11 mouse cellular contexts compared by ENCODE assay signal in genomic region chr8:93918580-93918979, GRCm38 (mm10).
A peak's percentile ranks its signal among the peaks of the same experiment; 100 is the strongest.
DNase-seq lines count a peak whose midpoint lies in the region; ATAC-seq and TF ChIP-seq lines count a peak whose summit lies in the region.
"Had no signal": no experiment of that assay in that cellular context is flagged by ENCODE, and none has a peak within 500 bp of the region (broad histone marks: within the 10 kb centered on the region; RNA-seq: fewer than 3 reads in every experiment).

No protein-coding gene starts in this region.

- no peak for DNase-seq in layer of hippocampus, adult 2 months (ENCODE audit: low spot score in 2 of 2)
- no peak for DNase-seq in layer of hippocampus, adult 9-10 months (ENCODE audit: low spot score)
- peak; percentile 85 for DNase-seq in midbrain, embryonic 11.5 days (ENCODE audit: low spot score, missing footprints)
- DNase-seq in urinary bladder, postnatal 4 days (ENCODE audit: low spot score in 2 of 2), result no peak
- no peak for DNase-seq in ovary, adult 18-20 months (ENCODE audit: low spot score)
- DNase-seq: B cell, adult 2 months; kidney, adult 9 months had no signal

- peak overlapping the region; percentile 86 for H3K27ac ChIP-seq in layer of hippocampus, adult 2 months
- peak overlapping the region; percentile 86 for H3K27ac ChIP-seq in forebrain, embryonic 16.5 days (ENCODE audit: low read length)
- peak overlapping the region; percentile 98 for H3K27ac ChIP-seq in midbrain, embryonic 11.5 days (ENCODE audit: low read depth, low read length)
- H3K27ac ChIP-seq in olfactory bulb, adult 2 months (ENCODE audit: insufficient read depth, low read depth, low read length), result peak overlapping the region; percentile 32; the same call in 1 of the 2 replicates
- H3K27ac ChIP-seq in intestine, embryonic 15.5 days, result no peak overlapping the region
- H3K27ac ChIP-seq: liver, embryonic 15.5 days had no signal

- 40% methylated on average over 2 of the region's 2 CpGs for WGBS in forebrain, embryonic 16.5 days
- WGBS in midbrain, embryonic 11.5 days, result 69% methylated on average over 2 of the region's 2 CpGs
- 57% methylated on average over 2 of the region's 2 CpGs for WGBS in olfactory bulb, adult 2 months
- WGBS in intestine, embryonic 15.5 days, result 80% methylated on average over 2 of the region's 2 CpGs

- no peaks in the 10 kb centered on the region for H3K36me3 ChIP-seq in forebrain, embryonic 16.5 days (ENCODE audit: control insufficient read depth, insufficient read depth)
- H3K36me3 ChIP-seq in midbrain, embryonic 11.5 days (ENCODE audit: control insufficient read depth, insufficient read depth, low read length), result no peaks in the 10 kb centered on the region
- H3K36me3 ChIP-seq in intestine, embryonic 15.5 days, result no peaks in the 10 kb centered on the region
- H3K36me3 ChIP-seq: liver, embryonic 15.5 days had no signal

- no peaks in the 10 kb centered on the region for H3K27me3 ChIP-seq in forebrain, embryonic 16.5 days (replicated peaks; ENCODE audit: control insufficient read depth, insufficient read depth, low read length)
- no peaks in the 10 kb centered on the region for H3K27me3 ChIP-seq in midbrain, embryonic 11.5 days (ENCODE audit: control insufficient read depth, insufficient read depth, low read length)
- H3K27me3 ChIP-seq in intestine, embryonic 15.5 days (replicated peaks), result no peaks in the 10 kb centered on the region
- H3K27me3 ChIP-seq: liver, embryonic 15.5 days had no signal

- H3K9me3 ChIP-seq in forebrain, embryonic 16.5 days (ENCODE audit: control insufficient read depth, low read length), result no peaks in the 10 kb centered on the region
- H3K9me3 ChIP-seq in midbrain, embryonic 11.5 days (ENCODE audit: control insufficient read depth, low read length), result no peaks in the 10 kb centered on the region
- H3K9me3 ChIP-seq in intestine, embryonic 15.5 days, result no peaks in the 10 kb centered on the region
- H3K9me3 ChIP-seq: liver, embryonic 15.5 days had no signal

- ATAC-seq in forebrain, embryonic 16.5 days, result no peak
- ATAC-seq in midbrain, embryonic 11.5 days (ENCODE audit: low FRiP score), result no peak
- ATAC-seq in intestine, embryonic 15.5 days, result no peak

- no peak overlapping the region for H3K4me2 ChIP-seq in forebrain, embryonic 16.5 days (ENCODE audit: low read length)
- no peak overlapping the region for H3K4me2 ChIP-seq in midbrain, embryonic 11.5 days
- H3K4me2 ChIP-seq in intestine, embryonic 15.5 days (replicated peaks), result no peak overlapping the region
- H3K4me2 ChIP-seq: liver, embryonic 15.5 days had no signal

- TF ChIP-seq POLR2A in olfactory bulb, adult 2 months (IDR thresholded peaks at IDR 0.05; ENCODE audit: insufficient read depth, low read depth, low read length), result no peak

- H3K4me1 ChIP-seq in forebrain, embryonic 16.5 days (replicated peaks; ENCODE audit: control insufficient read depth, insufficient read depth, low read length), result peaks cover 72% of the 10 kb centered on the region
- peaks cover 55% of the 10 kb centered on the region for H3K4me1 ChIP-seq in midbrain, embryonic 11.5 days (ENCODE audit: control insufficient read depth, insufficient read depth, low read length)
- peaks cover 38% of the 10 kb centered on the region for H3K4me1 ChIP-seq in olfactory bulb, adult 2 months (ENCODE audit: control insufficient read depth, insufficient read depth, low read length)
- H3K4me1 ChIP-seq in intestine, embryonic 15.5 days (replicated peaks), result peaks cover 18% of the 10 kb centered on the region

- no peak for TF ChIP-seq CTCF in layer of hippocampus, adult 2 months (conservative IDR thresholded peaks at IDR 0.05)
- no peak for TF ChIP-seq CTCF in olfactory bulb, adult 2 months (IDR thresholded peaks at IDR 0.05; ENCODE audit: insufficient read depth, low read depth, low read length)

- no peak overlapping the region for H3K9ac ChIP-seq in forebrain, embryonic 16.5 days (replicated peaks; ENCODE audit: low read depth, low read length)
- no peak overlapping the region for H3K9ac ChIP-seq in midbrain, embryonic 11.5 days (ENCODE audit: low read length)
- no peak overlapping the region for H3K9ac ChIP-seq in intestine, embryonic 15.5 days
- H3K9ac ChIP-seq: liver, embryonic 15.5 days had no signal

- no peak overlapping the region for H3K4me3 ChIP-seq in layer of hippocampus, adult 2 months
- no peak overlapping the region for H3K4me3 ChIP-seq in forebrain, embryonic 16.5 days (replicated peaks; ENCODE audit: low read length)
- no peak overlapping the region for H3K4me3 ChIP-seq in midbrain, embryonic 11.5 days (ENCODE audit: low read depth, low read length)
- H3K4me3 ChIP-seq in olfactory bulb, adult 2 months (ENCODE audit: insufficient read depth, low read depth, low read length), result no peak overlapping the region
- H3K4me3 ChIP-seq in intestine, embryonic 15.5 days (replicated peaks), result no peak overlapping the region
- H3K4me3 ChIP-seq: liver, embryonic 15.5 days had no signal
